Mouse (Mus musculus) kidney, adult 2 months (tissue): Measurements from ENCODE around the gene B3gnt9.

Experiments
- CTCF ChIP-seq: fragments of 200-500 bp; conservative IDR thresholded peaks from 2 replicates; pipeline ENCODE4 v1.5.1; 2011; ENCODE audit warnings: low read depth, mild to moderate bottlenecking, control low read depth, low read length, moderate library complexity, mixed read lengths; ENCODE audit not compliant: insufficient read depth, insufficient read length
- POLR2A ChIP-seq: fragments of 200-500 bp; IDR thresholded peaks from one replicate; pipeline ENCODE4 v1.6.1; 2011; ENCODE audit warnings: low read depth, low read length, control low read depth

DNA sequence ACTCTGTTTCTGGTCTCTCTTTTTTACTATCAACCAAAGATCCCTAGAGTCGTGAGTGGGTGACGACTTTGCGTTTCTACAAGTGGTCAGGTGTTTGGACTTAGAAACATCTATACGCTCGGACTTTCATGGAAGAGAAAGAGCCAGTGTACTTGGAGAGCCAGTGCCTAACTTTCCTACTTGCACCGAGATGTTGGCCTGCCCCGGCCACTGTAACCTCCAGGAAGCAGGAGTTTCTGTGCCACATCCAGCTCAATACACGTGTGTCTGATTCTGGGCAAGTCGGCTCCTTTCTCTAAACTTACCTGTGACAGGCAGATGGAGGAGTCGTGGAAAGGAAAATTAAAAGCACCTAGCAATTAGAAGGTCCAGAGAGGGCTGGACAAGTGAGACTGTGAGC is 20.9 kb upstream of the B3gnt9 start, which contains the start of gene Nol3:
- TF ChIP-seq CTCF (no peak), POLR2A (no peak)
